Mouse (Mus musculus) liver, postnatal 0 days (tissue): ENCODE results near the gene Timm29.

Source experiments
- CTCF ChIP-seq: sonication (generic); IDR thresholded peaks from 2 replicates; pipeline ENCODE4 v1.5.1; 2016; ENCODE audit warnings: antibody characterized with exemption, low read depth
- EP300 ChIP-seq: IDR thresholded peaks from 2 replicates; pipeline ENCODE4 v1.6.1; 2016; ENCODE audit warnings: antibody characterized with exemption, low read depth, mild to moderate bottlenecking

DNA sequence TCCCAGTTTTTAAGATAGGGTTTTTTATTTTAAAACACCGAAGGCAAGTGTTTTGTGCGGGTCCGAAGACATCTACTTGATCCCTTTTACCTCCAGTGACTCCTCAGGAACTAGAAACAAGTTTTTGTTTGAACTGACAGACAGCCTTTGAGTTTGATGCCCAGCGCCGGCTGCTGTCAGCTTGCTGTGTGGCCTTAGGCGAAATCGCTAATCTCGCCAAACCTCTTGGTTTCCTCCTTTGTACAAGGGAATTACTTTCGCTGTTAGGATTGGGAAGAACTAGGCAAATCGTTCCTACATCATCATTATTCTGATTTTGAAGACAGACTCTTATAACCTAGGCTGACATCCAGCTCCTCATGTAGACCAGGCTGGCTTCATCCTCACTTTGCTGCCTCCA, 24.5 kb downstream of the Timm29 start:
- TF ChIP-seq CTCF = no peak
- no peak for TF ChIP-seq EP300
